Mouse (Mus musculus) erythroblast, embryonic 14.5 days (primary cell): ENCODE measurements around the gene Frmd4b.

Experiments
- GATA1 ChIP-seq: IDR thresholded peaks from 2 replicates; pipeline ENCODE4 v1.6.1; 2012; ENCODE audit warnings: low read length, inconsistent platforms, mixed read lengths
- TAL1 ChIP-seq: IDR thresholded peaks from 3 replicates; pipeline ENCODE4 v1.6.1; 2012; ENCODE audit warnings: low read length, inconsistent platforms, mixed read lengths

GRCm38 (mm10) chr6:97552573-97552972, 64.8 kb downstream of the Frmd4b start:
- TF ChIP-seq GATA1 (no peak), TAL1 (no peak)
